29 mouse cellular contexts compared by ENCODE assay signal in the genomic region with DNA sequence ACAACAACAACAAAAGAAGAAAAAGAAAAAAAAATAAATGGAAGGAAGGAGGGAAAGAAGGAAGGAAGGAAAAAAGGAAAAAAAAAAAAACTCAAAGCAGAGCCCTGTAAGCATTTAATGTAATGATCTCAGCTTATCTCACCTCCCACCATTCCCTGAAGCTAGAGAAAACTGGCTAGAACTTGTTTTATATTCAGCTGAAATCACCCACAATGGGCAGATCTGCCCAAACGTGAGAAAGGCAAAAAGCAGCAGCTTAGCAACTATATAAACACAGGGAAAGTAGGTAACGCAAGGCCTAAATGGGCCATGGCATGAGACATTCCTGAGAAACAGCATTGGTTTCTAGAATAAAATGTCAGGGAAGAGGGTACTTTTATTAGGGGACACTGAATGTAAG. TPM values are rescaled to one million over a fixed set of nuclear protein-coding genes. Genes with fewer than 3 reads are reported as not detected.
DNase-seq lines count a peak whose midpoint lies in the region; ATAC-seq lines count a peak whose summit lies in the region.
"Had no signal": no experiment of that assay in that cellular context is flagged by ENCODE, and none has a peak within 500 bp of the region (broad histone marks: within the 10 kb centered on the region; RNA-seq: fewer than 3 reads in every experiment).

No protein-coding gene starts in this region.

- no peak overlapping the region for H3K9ac ChIP-seq in stomach, embryonic 16.5 days (ENCODE audit: low read length)
- H3K9ac ChIP-seq: embryonic facial prominence, embryonic 12.5 days; forebrain, embryonic 12.5 days; forebrain, embryonic 15.5 days; heart, embryonic 13.5 days; hindbrain, embryonic 13.5 days had no signal

- H3K4me2 ChIP-seq in stomach, embryonic 16.5 days (ENCODE audit: low read depth, low read length), result no peak overlapping the region
- H3K4me2 ChIP-seq: embryonic facial prominence, embryonic 12.5 days; forebrain, embryonic 12.5 days; forebrain, embryonic 15.5 days; heart, embryonic 13.5 days; hindbrain, embryonic 13.5 days had no signal

- peak; percentile 33 to 67 for DNase-seq in frontal cortex, adult 2 months (ENCODE audit: extremely low spot score in 1 of 2, low spot score in 1 of 2)
- DNase-seq in frontal cortex, postnatal 25 days (ENCODE audit: low spot score in 2 of 2), result no peak
- DNase-seq in left cerebral cortex, postnatal 14 days (ENCODE audit: low spot score in 2 of 2), result peak; percentile 23 to 65
- no peak for DNase-seq in left cerebral cortex, postnatal 4 days
- peak; percentile 73 for DNase-seq in brain, adult 2 months (ENCODE audit: low read depth, low spot score)
- DNase-seq in hindbrain, embryonic 10.5 days (ENCODE audit: low spot score), result no peak
- DNase-seq in thymus, postnatal 14 days, result no peak
- DNase-seq: adrenal gland, adult 2 months; adrenal gland, postnatal 14 days; cerebellum, adult 18-20 months; cerebellum, adult 9-10 months; cerebellum, postnatal 14 days; gastrocnemius, postnatal 10 days; gastrocnemius, postnatal 36 days; heart, adult 2 months; heart, postnatal 14 days; heart, postnatal 4 days had no signal

- no peak overlapping the region for H3K4me3 ChIP-seq in stomach, embryonic 16.5 days (replicated peaks; ENCODE audit: low read length)
- H3K4me3 ChIP-seq in hindbrain, embryonic 10.5 days, result no peak overlapping the region
- H3K4me3 ChIP-seq: embryonic facial prominence, embryonic 12.5 days; erythroblast, embryonic 14.5 days; forebrain, embryonic 12.5 days; forebrain, embryonic 15.5 days; heart, adult 2 months; heart, embryonic 10.5 days; heart, embryonic 13.5 days; hindbrain, embryonic 13.5 days had no signal

- no peaks in the 10 kb centered on the region; the same call in 1 of the 2 replicates for H3K36me3 ChIP-seq in stomach, embryonic 16.5 days (ENCODE audit: control insufficient read depth, insufficient read depth, low read length)
- peaks cover 72% of the 10 kb centered on the region for H3K36me3 ChIP-seq in hindbrain, embryonic 10.5 days

- no peak for ATAC-seq in stomach, embryonic 16.5 days (ENCODE audit: insufficient read depth, low FRiP score)
- ATAC-seq: CD4-positive, CD25-positive, alpha-beta regulatory T cell, adult 4 months; forebrain, embryonic 15.5 days; hindbrain, embryonic 16.5 days had no signal

- 0 out of 2 replicates have a peak, but pooled peaks cover 8% of the 10 kb centered on the region for H3K4me1 ChIP-seq in stomach, embryonic 16.5 days (ENCODE audit: control insufficient read depth, insufficient read depth, low read length)
- H3K4me1 ChIP-seq in hindbrain, embryonic 10.5 days (replicated peaks), result peaks cover 8% of the 10 kb centered on the region; the same call in 1 of the 2 replicates

- WGBS in stomach, embryonic 16.5 days, result 49% methylated on average over 2 of the region's 2 CpGs
- 78% methylated on average over 2 of the region's 2 CpGs for WGBS in hindbrain, embryonic 10.5 days

- H3K9me3 ChIP-seq in stomach, embryonic 16.5 days (replicated peaks; ENCODE audit: control insufficient read depth, low read length), result no peaks in the 10 kb centered on the region
- H3K9me3 ChIP-seq in hindbrain, embryonic 10.5 days, result no peaks in the 10 kb centered on the region
- H3K9me3 ChIP-seq: embryonic facial prominence, embryonic 12.5 days; forebrain, embryonic 12.5 days; forebrain, embryonic 15.5 days; heart, embryonic 10.5 days; heart, embryonic 13.5 days; hindbrain, embryonic 13.5 days had no signal

- no peaks in the 10 kb centered on the region for H3K27me3 ChIP-seq in stomach, embryonic 16.5 days (ENCODE audit: control insufficient read depth, insufficient read depth, low read length)
- H3K27me3 ChIP-seq in hindbrain, embryonic 10.5 days (ENCODE audit: insufficient read depth, poor library complexity, severe bottlenecking), result no peaks in the 10 kb centered on the region
- H3K27me3 ChIP-seq: embryonic facial prominence, embryonic 12.5 days; forebrain, embryonic 12.5 days; forebrain, embryonic 15.5 days; heart, embryonic 13.5 days; hindbrain, embryonic 13.5 days had no signal

- intact Hi-C loops in left cerebral cortex, postnatal 14 days (cut with DNase I), result no loop called here
- intact Hi-C loops in left cerebral cortex, postnatal 4 days (cut with DNase I), result no loop called here

- peak overlapping the region; percentile 38 for H3K27ac ChIP-seq in stomach, embryonic 16.5 days (ENCODE audit: low read length)
- no peak overlapping the region for H3K27ac ChIP-seq in hindbrain, embryonic 10.5 days
- H3K27ac ChIP-seq: embryonic facial prominence, embryonic 12.5 days; forebrain, embryonic 12.5 days; forebrain, embryonic 15.5 days; heart, adult 2 months; heart, embryonic 10.5 days; heart, embryonic 13.5 days; hindbrain, embryonic 13.5 days had no signal

RNA-seq across cellular contexts. Expression of a gene that starts 5.8 kb away (rescaled TPM):
- polyA plus RNA-seq in frontal cortex, adult 2 months (2012; rRNA removed), result 169 and 186 TPM in 2 replicates
- 100 to 1,000 TPM; 116 to 123 TPM for total RNA-seq in left cerebral cortex, postnatal 14 days (2021)
- 100 to 1,000 TPM; 100 to 114 TPM for total RNA-seq in left cerebral cortex, postnatal 4 days (2021)
- 66.9 and 70.4 TPM in 2 replicates for polyA plus RNA-seq in stomach, embryonic 16.5 days (2015; fragmentation: Nextera tagmentation; extraction: Ambion mirVana)
- 76.8 and 87.2 TPM in 2 replicates for polyA plus RNA-seq in hindbrain, embryonic 10.5 days (2016; fragmentation: Nextera tagmentation; extraction: Ambion mirVana)

RNA-seq across cellular contexts. Expression of a gene that starts 26.7 kb away (rescaled TPM):
- 7.7 and 7.8 TPM in 2 replicates for polyA plus RNA-seq in frontal cortex, adult 2 months (2012; rRNA removed)
- 1 to 10 TPM in 1 of 2 experiments, under 1 TPM in 1; 0.99 to 1.4 TPM for total RNA-seq in left cerebral cortex, postnatal 14 days (2021)
- total RNA-seq in left cerebral cortex, postnatal 4 days (2021), result 1 to 10 TPM in 1 of 2 experiments, under 1 TPM in 1; 0.94 to 1.5 TPM
- polyA plus RNA-seq in stomach, embryonic 16.5 days (2015; fragmentation: Nextera tagmentation; extraction: Ambion mirVana), result 1.1 and 1.5 TPM in 2 replicates
- 1.4 and 1.8 TPM in 2 replicates for polyA plus RNA-seq in hindbrain, embryonic 10.5 days (2016; fragmentation: Nextera tagmentation; extraction: Ambion mirVana)
- total RNA-seq: gastrocnemius, adult 18-20 months; gastrocnemius, postnatal 36 days; granulocyte monocyte progenitor cell, adult 5-6 weeks; heart, adult 2 months; heart, postnatal 14 days had no signal
- polyA plus RNA-seq: erythroblast, embryonic 14.5 days; heart, adult 2 months had no signal

RNA-seq across cellular contexts. Expression of a gene that starts 44.4 kb away (rescaled TPM):
- polyA plus RNA-seq in frontal cortex, adult 2 months (2012; rRNA removed), result 124 and 140 TPM in 2 replicates
- total RNA-seq in left cerebral cortex, postnatal 14 days (2021), result 100 to 1,000 TPM; 123 to 133 TPM
- total RNA-seq in left cerebral cortex, postnatal 4 days (2021), result 100 to 1,000 TPM; 137 to 148 TPM
- polyA plus RNA-seq in stomach, embryonic 16.5 days (2015; fragmentation: Nextera tagmentation; extraction: Ambion mirVana), result 276 and 278 TPM in 2 replicates
- polyA plus RNA-seq in hindbrain, embryonic 10.5 days (2016; fragmentation: Nextera tagmentation; extraction: Ambion mirVana), result 354 and 392 TPM in 2 replicates

RNA-seq across cellular contexts. Expression of a gene that starts 44.6 kb away (rescaled TPM):
- 12.1 and 12.7 TPM in 2 replicates for polyA plus RNA-seq in frontal cortex, adult 2 months (2012; rRNA removed)
- 10 to 100 TPM; 21.6 to 21.8 TPM for total RNA-seq in left cerebral cortex, postnatal 14 days (2021)
- total RNA-seq in left cerebral cortex, postnatal 4 days (2021), result 10 to 100 TPM; 14.4 to 15.4 TPM
- polyA plus RNA-seq in stomach, embryonic 16.5 days (2015; fragmentation: Nextera tagmentation; extraction: Ambion mirVana), result 66.0 and 69.7 TPM in 2 replicates
- polyA plus RNA-seq in hindbrain, embryonic 10.5 days (2016; fragmentation: Nextera tagmentation; extraction: Ambion mirVana), result 90.7 and 115 TPM in 2 replicates

RNA-seq across cellular contexts. Expression of a gene that starts 53.2 kb away (rescaled TPM):
- polyA plus RNA-seq in frontal cortex, adult 2 months (2012; rRNA removed), result 12.7 and 12.8 TPM in 2 replicates
- total RNA-seq in left cerebral cortex, postnatal 14 days (2021), result 1 to 10 TPM; 6.6 to 8.6 TPM
- total RNA-seq in left cerebral cortex, postnatal 4 days (2021), result 10 to 100 TPM; 11.6 to 14.8 TPM
- 2.4 and 3.4 TPM in 2 replicates for polyA plus RNA-seq in stomach, embryonic 16.5 days (2015; fragmentation: Nextera tagmentation; extraction: Ambion mirVana)
- polyA plus RNA-seq in hindbrain, embryonic 10.5 days (2016; fragmentation: Nextera tagmentation; extraction: Ambion mirVana), result 3.8 and 5.0 TPM in 2 replicates
- polyA plus RNA-seq: erythroblast, embryonic 14.5 days had no signal

Comparison
In these comparisons a context has a peak if more than half of its experiments do, and no peak if none do; other contexts are left out.
1. DNase-seq: peak in frontal cortex, adult 2 months (2 of 2), left cerebral cortex, postnatal 14 days (2 of 2) and brain, adult 2 months (single experiment); none in frontal cortex, postnatal 25 days (0 of 2), left cerebral cortex, postnatal 4 days (single experiment), hindbrain, embryonic 10.5 days (single experiment) and thymus, postnatal 14 days (single experiment).